Mouse (Mus musculus): ENCODE measurements at regions not wholly inside any gene's neighbourhood (a gene's known extent, or its start where the extent isn't known, plus 50 kb on each side); places are given as distances from the start of the nearest gene placed in this dataset.

GRCm38 (mm10) chr13:52190256-52190655 is 340.8 kb downstream of the Diras2 start:
- TF ChIP-seq E2F4 (IDR thresholded peaks at IDR 0.05; ENCODE audit: borderline replicate concordance, low read depth, low read length) (no peak), POLR2A (IDR thresholded peaks at IDR 0.05; ENCODE audit: control insufficient read depth in 1 of 2, insufficient read depth in 1 of 2, low read depth in 1 of 2, low read length in 2 of 2, poor library complexity in 1 of 2) (no peak), MAX (IDR thresholded peaks at IDR 0.05; ENCODE audit: low read length) (no peak), CTCF (IDR thresholded peaks at IDR 0.05 in 2 of 3, conservative IDR thresholded peaks at IDR 0.05 in 1 of 3; ENCODE audit: control insufficient read depth in 1 of 3, insufficient read depth in 1 of 3, low read depth in 2 of 3, low read length in 3 of 3, poor library complexity in 1 of 3, severe bottlenecking in 1 of 3) (no peak), KAT2A (conservative IDR thresholded peaks at IDR 0.05; ENCODE audit: low read depth, low read length) (no peak), MAZ (IDR thresholded peaks at IDR 0.05; ENCODE audit: low read depth, low read length) (no peak), UBTF (IDR thresholded peaks at IDR 0.05; ENCODE audit: borderline replicate concordance, insufficient read depth, low read depth, low read length) (no peak)

All from MEL (cell line).